Mouse (Mus musculus) CD4-positive naive resting alpha-beta T cell, adult 76 days (primary cell): ENCODE results near the gene Nexn. TPM values are rescaled to one million over a fixed set of nuclear protein-coding genes. Genes with fewer than 3 reads are reported as not detected.

Experiments
- total RNA-seq: library from RNA; stranded (reverse); gene quantifications from one replicate; pipeline ENCODE4 v1.2.4, GENCODE M21; 2023

Nexn gene
- not detected for total RNA-seq

DNA sequence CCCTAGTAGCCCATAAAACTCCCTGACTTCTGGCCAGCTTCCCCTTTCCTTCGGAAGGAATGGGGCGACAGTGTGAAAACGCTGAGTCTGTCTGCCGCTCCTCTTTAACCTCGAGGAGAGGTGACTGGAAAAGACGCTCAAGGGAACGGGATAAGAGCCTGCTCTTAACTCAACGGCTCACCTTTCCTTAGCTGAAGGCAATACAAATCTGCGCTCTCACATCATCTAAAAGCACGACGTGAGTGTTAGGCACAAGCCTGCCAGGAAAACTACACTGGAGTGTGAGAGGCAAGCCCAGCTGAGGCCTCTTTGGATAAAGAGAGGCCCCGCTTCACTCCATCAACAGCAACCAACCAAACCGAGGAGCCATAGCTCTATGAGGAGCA lies at the start of gene Nexn:
TSS of gene Nexn (minus strand) at position 315 of the 386 bp plus-strand sequence.

DNA sequence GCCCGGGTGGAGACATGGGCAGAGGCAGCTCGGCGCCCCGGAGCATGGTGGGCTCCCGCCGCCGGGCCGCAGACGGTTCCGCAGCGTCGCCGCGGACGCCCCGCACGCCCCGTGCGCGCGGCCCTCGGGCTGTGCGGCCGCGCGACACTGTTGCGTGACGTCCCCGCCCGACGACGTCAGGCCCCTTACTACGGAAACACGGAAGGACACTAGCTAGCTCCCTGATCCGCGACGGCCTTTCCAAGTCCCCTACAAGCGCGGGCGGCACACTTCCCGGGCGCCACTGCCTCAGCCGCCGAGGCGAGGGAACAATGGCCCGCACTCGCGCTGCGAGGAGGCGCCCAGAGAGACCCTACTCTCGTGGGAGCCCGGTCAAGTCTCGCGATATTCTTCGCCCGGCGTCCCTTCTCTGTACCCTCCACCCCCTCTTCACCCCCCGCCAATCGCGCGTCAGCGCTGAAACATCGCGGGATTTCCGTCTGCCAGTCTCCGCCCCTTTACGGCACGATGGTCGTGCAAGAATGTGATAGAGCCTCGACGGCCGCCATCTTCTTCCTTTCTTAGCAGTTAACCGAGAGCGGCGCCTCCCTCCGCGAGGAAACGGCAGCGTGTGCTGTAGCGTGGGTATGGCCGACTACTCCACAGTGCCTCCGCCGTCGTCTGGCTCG lies 56.0 kb downstream of the Nexn start, which contains the start of the genes Dnajb4 and Fubp1:
TSS of gene Dnajb4 (minus strand) at position 336 of the 668 bp plus-strand sequence.
TSS of gene Fubp1 (plus strand) at position 456 of the 668 bp plus-strand sequence.

Other genes with a start within 250 kb of the Nexn start
- gene Gipc2, start 100.1 kb downstream of the Nexn start, total RNA-seq = not detected
- 56.1 TPM for gene Dnajb4, start 56.0 kb downstream of the Nexn start, total RNA-seq
- gene Fubp1, start 55.9 kb downstream of the Nexn start, total RNA-seq = 333 TPM
- 13.3 TPM for gene Miga1, start 74.1 kb upstream of the Nexn start, total RNA-seq
- 58.1 TPM for gene Usp33, start 80.1 kb upstream of the Nexn start, total RNA-seq
- 86.1 TPM for gene Zzz3, start 129.1 kb upstream of the Nexn start, total RNA-seq